Mouse (Mus musculus) liver, embryonic 14.5 days (tissue): ENCODE results near the gene Slc9a5. TPM values are rescaled to one million over a fixed set of nuclear protein-coding genes. Genes with fewer than 3 reads are reported as not detected.
A peak's percentile ranks its signal among the peaks of the same experiment; 100 is the strongest.

Experiments
- ATAC-seq: fragments of 200-750 bp; cut with Nextera tagmentation; 2 replicates; pipeline ENCODE4 v1.8.0; 2017; ENCODE audit warnings: moderate number of reproducible peaks, mild to moderate bottlenecking, moderate library complexity; ENCODE audit not compliant: insufficient read depth
- DNase-seq, 3 experiments: peaks; one replicate each; pipeline ENCODE4 v3.0.0-alpha.2; 2012 to 2013; ENCODE audit warnings: low read depth in 3 of 3, low spot score in 3 of 3
- H3K27ac ChIP-seq: fragments of 300-500 bp; sonication (generic); 2 replicates; pipeline ENCODE4 v1.5.1; 2014; ENCODE audit warnings: moderate library complexity, mild to moderate bottlenecking, control low read depth, inconsistent platforms
- H3K27me3 ChIP-seq: fragments of 300-500 bp; sonication (generic); 2 replicates; pipeline ENCODE4 v1.6.1; 2014; ENCODE audit warnings: mild to moderate bottlenecking, low read length, moderate library complexity; ENCODE audit not compliant: control insufficient read depth, insufficient read depth
- H3K36me3 ChIP-seq: fragments of 300-500 bp; sonication (generic); replicated peaks from 2 replicates; pipeline ENCODE4 v1.6.1; 2014; ENCODE audit warnings: low read depth; ENCODE audit not compliant: control insufficient read depth, insufficient read depth
- H3K4me1 ChIP-seq, 2 experiments: fragments of 200-500 bp in 1 of 2; fragments of 300-500 bp in 1 of 2; sonication (generic) in 1 of 2; replicated peaks; 2 replicates each; pipeline ENCODE4 v1.6.1; 2012 to 2014; ENCODE audit warnings: antibody characterized with exemption in 1 of 2, inconsistent platforms in 1 of 2, low read length in 1 of 2; ENCODE audit not compliant: control insufficient read depth in 2 of 2, insufficient read depth in 2 of 2
- H3K4me2 ChIP-seq: fragments of 300-500 bp; sonication (generic); 2 replicates; pipeline ENCODE4 v1.6.1; 2014; ENCODE audit warnings: low read depth, mild to moderate bottlenecking, control low read depth, moderate library complexity
- H3K4me3 ChIP-seq, 2 experiments: fragments of 200-500 bp in 1 of 2; fragments of 300-500 bp in 1 of 2; sonication (generic) in 1 of 2; 2 replicates each; pipeline ENCODE4 v1.5.1; 2012 to 2014; ENCODE audit warnings: low read depth in 2 of 2, low read length in 2 of 2, mild to moderate bottlenecking in 2 of 2, control low read depth in 1 of 2, inconsistent platforms in 1 of 2, moderate library complexity in 1 of 2; ENCODE audit not compliant: insufficient read depth in 1 of 2
- H3K9ac ChIP-seq: fragments of 300-500 bp; sonication (generic); replicated peaks from 2 replicates; pipeline ENCODE4 v1.6.1; 2014; ENCODE audit warnings: mild to moderate bottlenecking, control low read depth, moderate library complexity
- H3K9me3 ChIP-seq: fragments of 300-500 bp; sonication (generic); 2 replicates; pipeline ENCODE4 v1.6.1; 2016; ENCODE audit warnings: low read length, mixed read lengths; ENCODE audit not compliant: control insufficient read depth
- CTCF ChIP-seq: IDR thresholded peaks from 2 replicates; pipeline ENCODE4 v1.5.1; 2016; ENCODE audit warnings: antibody characterized with exemption, low read depth, control low read depth
- EP300 ChIP-seq: IDR thresholded peaks from 2 replicates; pipeline ENCODE4 v1.6.1; 2016; ENCODE audit warnings: antibody characterized with exemption, low read depth
- WGBS: fragments of 180-500 bp; shearing (Covaris S2); extraction: QIAGEN DNeasy Blood & Tissue Kit; methylation state at CpG from one replicate; pipeline ENCODE4 v1.1.7; 2014; ENCODE audit not compliant: insufficient replicate concordance; 5-methylcytosine and 5-hydroxymethylcytosine counted together
- polyA plus RNA-seq, 2 experiments: library from polyadenylated mRNA; depleted of rRNA in 1 of 2; stranded (reverse) in 1 of 2; unstranded in 1 of 2; fragments of >200 nt; fragmentation: Nextera tagmentation in 1 of 2; extraction: Ambion mirVana in 1 of 2; gene quantifications; 2 replicates each; pipeline versions ENCODE4 v1.2.1 to v1.2.3; 2012 to 2014

The Slc9a5 gene
- polyA plus RNA-seq, 2 experiments: 0.08 to 0.87 TPM

GRCm38 (mm10) chr8:105404496-105404895 lies 55.9 kb downstream of the Slc9a5 start:
- no peaks in the 10 kb centered on the region for H3K9me3 ChIP-seq
- no peak overlapping the region for H3K4me3 ChIP-seq
- WGBS: 46% methylated on average over 1 of the region's 1 CpGs
- ATAC-seq: no peak
- H3K4me2 ChIP-seq: no peak overlapping the region
- TF ChIP-seq CTCF: no peak
- TF ChIP-seq EP300: no peak
- DNase-seq: no peak
- no peak overlapping the region for H3K9ac ChIP-seq
- no peak overlapping the region for H3K27ac ChIP-seq
- H3K4me1 ChIP-seq: no peaks in the 10 kb centered on the region
- no peaks in the 10 kb centered on the region for H3K36me3 ChIP-seq
- no peaks in the 10 kb centered on the region for H3K27me3 ChIP-seq

- TF ChIP-seq CTCF (no peak), EP300 (no peak)
- Histone ChIP-seq H3K36me3 (no peaks in the 10 kb centered on the region), H3K27ac (no peak overlapping the region), H3K4me2 (no peak overlapping the region), H3K4me3 (no peak overlapping the region), H3K9me3 (no peaks in the 10 kb centered on the region), H3K4me1 (no peaks in the 10 kb centered on the region), H3K27me3 (no peaks in the 10 kb centered on the region), H3K9ac (no peak overlapping the region)
- 60% methylated on average over 10 of the region's 10 CpGs for WGBS
- ATAC-seq (no peak), DNase-seq (no peak)
These were observed 57.8 kb downstream of the Slc9a5 start for GRCm38 (mm10) chr8:105406416-105406815.

GRCm38 (mm10) chr8:105408331-105408730 lies 59.7 kb downstream of the Slc9a5 start:
- no peak for ATAC-seq
- DNase-seq: no peak
- Histone ChIP-seq H3K27ac (no peak overlapping the region), H3K9me3 (no peaks in the 10 kb centered on the region), H3K4me1 (no peaks in the 10 kb centered on the region), H3K27me3 (peaks cover 7% of the 10 kb centered on the region), H3K4me2 (no peak overlapping the region), H3K9ac (no peak overlapping the region), H3K4me3 (no peak overlapping the region), H3K36me3 (no peaks in the 10 kb centered on the region)
- TF ChIP-seq EP300 (no peak), CTCF (no peak)
- WGBS: 59% methylated on average over 7 of the region's 7 CpGs

GRCm38 (mm10) chr8:105409947-105410346 lies 61.3 kb downstream of the Slc9a5 start:
- Histone ChIP-seq H3K36me3 (no peaks in the 10 kb centered on the region), H3K27me3 (peaks cover 21% of the 10 kb centered on the region), H3K27ac (no peak overlapping the region), H3K4me3 (no peak overlapping the region), H3K9ac (no peak overlapping the region), H3K4me1 (peaks cover 0 to 3% of the 10 kb centered on the region in 2 experiments; a peak in 1 of 4 replicates), H3K9me3 (no peaks in the 10 kb centered on the region), H3K4me2 (no peak overlapping the region)
- WGBS: 88% methylated on average over 6 of the region's 6 CpGs
- DNase-seq (no peak), ATAC-seq (no peak)
- TF ChIP-seq CTCF (no peak), EP300 (no peak)

GRCm38 (mm10) chr8:105413391-105413790 lies 64.7 kb downstream of the Slc9a5 start, which contains the start of the genes Kctd19 and Lrrc36:
Kctd19 (minus strand) TSS chr8:105413502.
Lrrc36 (plus strand) TSS chr8:105413571.
- peak within 1 kb of the TSS; percentile 54 for H3K4me2 ChIP-seq
- H3K27me3 ChIP-seq: peaks cover 21% of the 10 kb centered on the region
- no peak within 1 kb of the TSS for H3K27ac ChIP-seq
- no peaks in the 10 kb centered on the region for H3K9me3 ChIP-seq
- no peak within 1 kb of the TSS for H3K9ac ChIP-seq
- ATAC-seq: peak; percentile 75
- TF ChIP-seq EP300: no peak
- TF ChIP-seq CTCF: peak; percentile 58
- peak; percentile 20 to 41 (median 22) for DNase-seq
- 2% methylated on average over 34 of the region's 34 CpGs for WGBS
- H3K4me3 ChIP-seq: peak within 1 kb of the TSS; percentile 5 to 25; a peak in 2 of 4 replicates
- H3K36me3 ChIP-seq: no peaks in the 10 kb centered on the region
- H3K4me1 ChIP-seq: peaks cover 0 to 3% of the 10 kb centered on the region in 2 experiments; a peak in 1 of 4 replicates
